Mouse (Mus musculus) lung, embryonic 16.5 days (tissue): ENCODE measurements around the gene Psmd13. TPM values are rescaled to one million over a fixed set of nuclear protein-coding genes. Genes with fewer than 3 reads are reported as not detected.
A peak's percentile ranks its signal among the peaks of the same experiment; 100 is the strongest.

Source experiments
- ATAC-seq: fragments of 200-750 bp; cut with Nextera tagmentation; 2 replicates; pipeline ENCODE4 v1.8.0; 2017; ENCODE audit warnings: low read depth, mild to moderate bottlenecking, moderate library complexity
- H3K27ac ChIP-seq: fragments of 300-500 bp; sonication (generic); 2 replicates; pipeline ENCODE4 v1.5.1; 2014; ENCODE audit warnings: mild to moderate bottlenecking, control low read depth, low read length
- H3K27me3 ChIP-seq: fragments of 300-500 bp; sonication (generic); 2 replicates; pipeline ENCODE4 v1.6.1; 2014; ENCODE audit warnings: low read depth, low read length, mixed read lengths; ENCODE audit not compliant: control insufficient read depth, insufficient read depth
- H3K36me3 ChIP-seq: fragments of 300-500 bp; sonication (generic); 2 replicates; pipeline ENCODE4 v1.6.1; 2014; ENCODE audit warnings: low read length; ENCODE audit not compliant: control insufficient read depth, insufficient read depth
- H3K4me1 ChIP-seq: fragments of 300-500 bp; sonication (generic); replicated peaks from 2 replicates; pipeline ENCODE4 v1.6.1; 2014; ENCODE audit warnings: low read length, mixed read lengths; ENCODE audit not compliant: control insufficient read depth, insufficient read depth
- H3K4me2 ChIP-seq: fragments of 300-500 bp; sonication (generic); 2 replicates; pipeline ENCODE4 v1.6.1; 2014; ENCODE audit warnings: low read depth, low read length, control low read depth
- H3K4me3 ChIP-seq: fragments of 300-500 bp; sonication (generic); 2 replicates; pipeline ENCODE4 v1.5.1; 2014; ENCODE audit warnings: mild to moderate bottlenecking, low read length, control low read depth
- H3K9ac ChIP-seq: fragments of 300-500 bp; sonication (generic); 2 replicates; pipeline ENCODE4 v1.6.1; 2014; ENCODE audit warnings: low read length, control low read depth
- H3K9me3 ChIP-seq: fragments of 300-500 bp; sonication (generic); 2 replicates; pipeline ENCODE4 v1.6.1; 2016; ENCODE audit warnings: low read length; ENCODE audit not compliant: control insufficient read depth
- WGBS: fragments of 180-500 bp; shearing (Covaris S2); extraction: QIAGEN DNeasy Blood & Tissue Kit; methylation state at CpG from one replicate; pipeline ENCODE4 v1.1.7; 2014; 5-methylcytosine and 5-hydroxymethylcytosine counted together
- polyA plus RNA-seq: library from polyadenylated mRNA; unstranded; fragments of >200 nt; fragmentation: Nextera tagmentation; extraction: Ambion mirVana; gene quantifications from 2 replicates; pipeline ENCODE4 v1.2.1, GENCODE M21; 2015

Gene Psmd13
- polyA plus RNA-seq, 1 experiment from 2014 or later, result 213 TPM

GRCm38 (mm10) chr7:140855860-140856784 lies 25.6 kb upstream of the Psmd13 start, which contains the start of gene Gm45785:
Gene Gm45785 (minus strand): TSS chr7:140856331.
- Histone ChIP-seq H3K36me3 (peaks cover 28% of the 10 kb centered on the region), H3K4me2 (peak within 1 kb of the TSS; percentile 98), H3K27me3 (no peaks in the 10 kb centered on the region), H3K9me3 (no peaks in the 10 kb centered on the region), H3K4me1 (peaks cover 17% of the 10 kb centered on the region), H3K9ac (peak within 1 kb of the TSS; percentile 83), H3K4me3 (peak within 1 kb of the TSS; percentile 68), H3K27ac (peak within 1 kb of the TSS; percentile 95)
- under 1% methylated on average over 51 of the region's 51 CpGs for WGBS
- peak; percentile 86 for ATAC-seq

DNA sequence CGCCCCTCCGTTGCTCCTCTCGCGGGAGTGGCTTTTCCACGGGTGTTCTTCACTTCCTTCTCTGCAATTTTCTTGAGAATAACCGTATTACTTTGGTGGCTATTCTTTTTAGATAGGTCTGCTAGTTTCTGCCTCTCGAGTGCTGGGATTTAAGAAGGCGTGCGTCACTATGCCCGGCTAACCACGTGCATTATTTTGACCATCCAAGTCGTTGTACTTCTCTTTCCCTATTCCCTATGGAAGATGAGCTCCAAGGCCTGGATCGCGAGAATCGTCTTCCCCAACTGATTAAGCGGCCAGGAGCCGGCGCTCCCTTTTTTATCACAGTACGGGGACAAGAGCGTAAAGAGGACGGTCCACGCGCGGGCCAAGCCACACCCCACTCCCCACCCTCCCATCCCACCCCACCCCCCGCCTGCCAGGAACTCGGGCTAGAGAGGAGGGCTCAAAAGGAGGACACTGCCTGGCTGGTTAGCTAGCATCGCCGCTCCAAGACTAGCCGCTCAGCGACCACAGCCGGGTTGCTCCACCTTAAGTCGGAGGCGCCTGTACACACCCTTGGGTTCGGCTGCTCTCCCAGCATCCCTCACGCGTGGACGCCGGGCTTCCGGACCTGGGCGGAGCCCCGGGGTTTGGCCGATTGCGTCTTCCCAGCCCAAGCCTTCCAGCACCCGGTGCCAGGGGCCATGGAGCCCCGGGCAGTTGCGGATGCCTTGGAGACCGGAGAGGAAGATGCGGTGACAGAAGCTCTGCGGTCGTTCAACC lies 24.8 kb upstream of the Psmd13 start, which contains the start of gene Ric8a:
Ric8a (plus strand) TSS at position 173 of the 765 bp plus-strand sequence.
- peak within 1 kb of the TSS; percentile 83 for H3K9ac ChIP-seq

GRCm38 (mm10) chr7:140857550-140858505 lies 23.9 kb upstream of the Psmd13 start, which contains the start of gene Bet1l:
Gene Bet1l (minus strand): TSS chr7:140857577.
- peaks cover 23% of the 10 kb centered on the region for H3K36me3 ChIP-seq
- ATAC-seq, result peak; percentile 27
- WGBS, result 28% methylated on average over 40 of the region's 40 CpGs

More for the DNA sequence above, 24.8 kb upstream of the Psmd13 start, which contains the start of gene Ric8a:
- under 1% methylated on average over 50 of the region's 50 CpGs for WGBS
- peak; percentile 83 for ATAC-seq
- peak within 1 kb of the TSS; percentile 98 for H3K4me2 ChIP-seq
- H3K27ac ChIP-seq, result peak within 1 kb of the TSS; percentile 95
- no peaks in the 10 kb centered on the region for H3K27me3 ChIP-seq
- H3K4me1 ChIP-seq, result peaks cover 17% of the 10 kb centered on the region
- H3K9me3 ChIP-seq, result no peaks in the 10 kb centered on the region
- H3K36me3 ChIP-seq, result peaks cover 29% of the 10 kb centered on the region
- H3K4me3 ChIP-seq, result peak within 1 kb of the TSS; percentile 68

DNA sequence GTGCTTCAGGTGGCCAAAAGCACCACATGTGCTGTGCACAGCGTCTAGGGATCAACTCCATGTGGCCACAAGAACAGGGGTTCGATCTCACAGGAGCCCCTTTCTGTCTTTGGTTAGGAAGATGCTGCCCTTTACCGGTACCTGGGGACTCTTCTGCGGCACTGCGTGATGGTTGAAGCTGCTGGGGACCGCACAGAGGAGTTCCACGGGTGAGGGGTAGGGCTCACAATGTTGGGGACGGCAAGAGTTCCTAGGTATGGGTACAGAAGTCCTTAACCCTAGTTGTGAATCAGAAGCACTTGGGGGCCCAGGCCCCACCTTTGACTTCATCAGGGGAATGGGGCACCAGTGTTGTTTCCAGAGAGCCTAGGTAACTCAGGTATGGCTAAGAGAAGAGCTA lies 23.0 kb upstream of the Psmd13 start:
- Histone ChIP-seq H3K4me1 (peaks cover 17% of the 10 kb centered on the region), H3K9ac (no peak overlapping the region), H3K4me2 (peak overlapping the region; percentile 98), H3K27me3 (no peaks in the 10 kb centered on the region), H3K36me3 (peaks cover 22% of the 10 kb centered on the region), H3K9me3 (no peaks in the 10 kb centered on the region), H3K4me3 (no peak overlapping the region), H3K27ac (no peak overlapping the region)
- 92% methylated on average over 8 of the region's 8 CpGs for WGBS
- ATAC-seq, result no peak

More at GRCm38 (mm10) chr7:140857550-140858505, 23.9 kb upstream of the Psmd13 start, which contains the start of gene Bet1l:
- Histone ChIP-seq H3K4me1 (peaks cover 17% of the 10 kb centered on the region), H3K9me3 (no peaks in the 10 kb centered on the region), H3K27me3 (no peaks in the 10 kb centered on the region), H3K4me3 (peak within 1 kb of the TSS; percentile 68), H3K4me2 (peak within 1 kb of the TSS; percentile 98), H3K27ac (peak within 1 kb of the TSS; percentile 95), H3K9ac (peak within 1 kb of the TSS; percentile 83)

- Histone ChIP-seq H3K4me1 (peaks cover 15% of the 10 kb centered on the region), H3K4me2 (no peak overlapping the region), H3K4me3 (no peak overlapping the region), H3K9me3 (no peaks in the 10 kb centered on the region), H3K27ac (no peak overlapping the region), H3K36me3 (peaks cover 19% of the 10 kb centered on the region), H3K27me3 (no peaks in the 10 kb centered on the region), H3K9ac (no peak overlapping the region)
- no peak for ATAC-seq
- 71% methylated on average over 6 of the region's 6 CpGs for WGBS
These were observed 21.8 kb upstream of the Psmd13 start for GRCm38 (mm10) chr7:140859997-140860396.

DNA sequence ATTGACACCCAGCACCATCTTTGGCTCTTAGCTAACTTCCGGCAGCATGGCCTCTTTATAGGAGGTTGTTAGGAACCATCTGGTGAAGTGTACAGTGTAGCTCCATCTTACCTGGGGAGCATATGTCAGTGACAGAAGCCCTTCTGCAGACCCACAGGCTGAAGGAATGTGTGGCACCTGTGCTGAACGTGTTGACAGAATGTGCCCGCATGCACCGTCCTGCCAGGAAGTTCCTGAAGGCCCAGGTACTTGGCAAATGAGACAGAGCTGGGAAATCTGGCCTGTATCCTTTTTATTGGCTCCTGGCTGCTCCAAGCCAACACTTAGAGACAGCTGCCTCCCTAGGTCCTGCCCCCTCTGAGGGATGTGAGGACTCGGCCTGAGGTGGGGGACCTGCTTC lies 21.0 kb upstream of the Psmd13 start:
- ATAC-seq, result no peak
- H3K36me3 ChIP-seq, result peaks cover 19% of the 10 kb centered on the region
- H3K4me1 ChIP-seq, result peaks cover 10% of the 10 kb centered on the region
- no peaks in the 10 kb centered on the region for H3K9me3 ChIP-seq
- H3K27ac ChIP-seq, result no peak overlapping the region
- no peaks in the 10 kb centered on the region for H3K27me3 ChIP-seq
- H3K4me2 ChIP-seq, result no peak overlapping the region
- no peak overlapping the region for H3K4me3 ChIP-seq
- 87% methylated on average over 5 of the region's 5 CpGs for WGBS
- no peak overlapping the region for H3K9ac ChIP-seq

GRCm38 (mm10) chr7:140864761-140865160 lies 17.0 kb upstream of the Psmd13 start:
- 82% methylated on average over 12 of the region's 12 CpGs for WGBS
- Histone ChIP-seq H3K27me3 (no peaks in the 10 kb centered on the region), H3K9me3 (no peaks in the 10 kb centered on the region), H3K4me3 (no peak overlapping the region), H3K4me1 (no peaks in the 10 kb centered on the region), H3K27ac (no peak overlapping the region), H3K9ac (no peak overlapping the region), H3K4me2 (no peak overlapping the region), H3K36me3 (peaks cover 18% of the 10 kb centered on the region)
- no peak for ATAC-seq

DNA sequence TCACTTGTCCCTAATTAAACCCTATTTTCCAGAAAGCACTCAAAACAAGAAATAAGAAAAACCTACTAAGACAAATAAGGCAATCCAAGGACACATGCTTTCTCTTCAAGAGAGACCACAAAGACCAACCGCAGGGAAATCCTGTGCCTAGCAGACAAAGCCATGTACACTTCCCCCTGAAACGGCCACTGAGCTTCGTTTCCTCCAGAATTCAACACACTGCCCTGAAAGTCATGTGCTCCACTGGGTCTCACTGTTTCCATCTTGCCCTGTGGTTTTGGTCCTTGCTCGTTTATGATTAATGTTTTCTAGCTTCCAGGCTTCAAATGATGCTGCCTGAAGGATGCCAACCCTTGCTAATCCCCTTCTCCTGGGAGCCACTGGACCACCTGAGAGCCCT lies 7.5 kb upstream of the Psmd13 start:
- Histone ChIP-seq H3K27ac (no peak overlapping the region), H3K4me1 (no peaks in the 10 kb centered on the region), H3K9ac (no peak overlapping the region), H3K27me3 (no peaks in the 10 kb centered on the region), H3K4me3 (no peak overlapping the region), H3K36me3 (no peaks in the 10 kb centered on the region), H3K4me2 (no peak overlapping the region), H3K9me3 (no peaks in the 10 kb centered on the region)
- no peak for ATAC-seq
- 83% methylated on average over 4 of the region's 4 CpGs for WGBS
